Mouse (Mus musculus) lung, adult 2 months (tissue): ENCODE measurements around the gene Nrcam. TPM values are rescaled to one million over a fixed set of nuclear protein-coding genes. Genes with fewer than 3 reads are reported as not detected.

Source experiments
- DNase-seq: peaks from one replicate; pipeline ENCODE4 v3.0.0; 2022
- H3K4me1 ChIP-seq: fragments of 200-500 bp; 2 replicates; pipeline ENCODE4 v1.6.1; 2011; ENCODE audit warnings: low read length; ENCODE audit not compliant: control insufficient read depth, insufficient read depth
- H3K4me3 ChIP-seq: fragments of 200-500 bp; replicated peaks from 2 replicates; pipeline ENCODE3; 2011; ENCODE audit warnings: low read depth, mild to moderate bottlenecking, control low read depth, low read length; ENCODE audit errors: extremely low read depth
- CTCF ChIP-seq: fragments of 200-500 bp; IDR thresholded peaks from 2 replicates; pipeline ENCODE4 v1.5.1; 2011; ENCODE audit warnings: mild to moderate bottlenecking, low read length, control low read depth; ENCODE audit not compliant: insufficient read depth
- WGBS: fragments of 180-500 bp; shearing (Covaris S2); methylation state at CpG from one replicate; pipeline ENCODE4 v1.1.7; 2018; 5-methylcytosine and 5-hydroxymethylcytosine counted together
- polyA plus RNA-seq: library from polyadenylated mRNA; depleted of rRNA; stranded (reverse); fragments of >200 nt; gene quantifications from 2 replicates; pipeline ENCODE4 v1.2.3, GENCODE M21; 2012; rRNA removed

The Nrcam gene
- polyA plus RNA-seq, 1 experiment = 4.4 TPM

GRCm38 (mm10) chr12:44640579-44640978 lies 311.9 kb downstream of the Nrcam start:
- Histone ChIP-seq H3K4me3 (no peak overlapping the region), H3K4me1 (no peaks in the 10 kb centered on the region)
- DNase-seq = no peak
- 23% methylated on average over 1 of the region's 1 CpGs for WGBS
- TF ChIP-seq CTCF = no peak

Other genes with a start within 250 kb of the Nrcam start
- 3.6 and 4.6 TPM in 2 replicates for gene Dnajb9, start 118.6 kb upstream of the Nrcam start, polyA plus RNA-seq
- 9.7 and 17.3 TPM in 2 replicates for gene Pnpla8, start 107.5 kb upstream of the Nrcam start, polyA plus RNA-seq